Mouse (Mus musculus) liver, embryonic 11.5 days (tissue): Measurements from ENCODE around the gene Itm2b. TPM values are rescaled to one million over a fixed set of nuclear protein-coding genes. Genes with fewer than 3 reads are reported as not detected.
A peak's percentile ranks its signal among the peaks of the same experiment; 100 is the strongest.

ENCODE experiments used
- ATAC-seq: fragments of 200-750 bp; cut with Nextera tagmentation; replicated peaks from 2 replicates; pipeline ENCODE4 v1.8.0; 2017; ENCODE audit warnings: moderate number of reproducible peaks, mild to moderate bottlenecking, moderate TSS enrichment, moderate library complexity; ENCODE audit not compliant: low FRiP score
- DNase-seq: peaks from one replicate; pipeline ENCODE4 v3.0.0-alpha.2; 2017; ENCODE audit warnings: low spot score
- H3K27ac ChIP-seq: fragments of 300-500 bp; sonication (generic); 2 replicates; pipeline ENCODE4 v1.5.1; 2014; ENCODE audit warnings: mild to moderate bottlenecking, low read depth, low read length, control low read depth
- H3K27me3 ChIP-seq: fragments of 300-500 bp; sonication (generic); replicated peaks from 2 replicates; pipeline ENCODE4 v1.6.1; 2014; ENCODE audit warnings: low read length, mixed read lengths; ENCODE audit not compliant: control insufficient read depth, insufficient read depth
- H3K36me3 ChIP-seq: fragments of 300-500 bp; sonication (generic); 2 replicates; pipeline ENCODE4 v1.6.1; 2014; ENCODE audit warnings: mild to moderate bottlenecking, low read length, moderate library complexity, mixed read lengths; ENCODE audit not compliant: control insufficient read depth, insufficient read depth
- H3K4me1 ChIP-seq: fragments of 300-500 bp; sonication (generic); replicated peaks from 2 replicates; pipeline ENCODE4 v1.6.1; 2014; ENCODE audit warnings: low read length, mixed read lengths; ENCODE audit not compliant: control insufficient read depth, insufficient read depth
- H3K4me2 ChIP-seq: fragments of 300-500 bp; sonication (generic); 2 replicates; pipeline ENCODE4 v1.6.1; 2014; ENCODE audit warnings: mild to moderate bottlenecking, control low read depth, moderate library complexity
- H3K4me3 ChIP-seq: fragments of 300-500 bp; sonication (generic); 2 replicates; pipeline ENCODE4 v1.5.1; 2014; ENCODE audit warnings: low read depth, low read length, control low read depth
- H3K9ac ChIP-seq: fragments of 300-500 bp; sonication (generic); 2 replicates; pipeline ENCODE4 v1.6.1; 2014; ENCODE audit warnings: low read depth, low read length, control low read depth
- H3K9me3 ChIP-seq: fragments of 300-500 bp; sonication (generic); 2 replicates; pipeline ENCODE4 v1.6.1; 2016; ENCODE audit warnings: low read length, inconsistent platforms, mixed read lengths; ENCODE audit not compliant: control insufficient read depth
- WGBS: fragments of 180-500 bp; shearing (Covaris S2); extraction: QIAGEN DNeasy Blood & Tissue Kit; methylation state at CpG from one replicate; pipeline ENCODE4 v1.1.7; 2014; 5-methylcytosine and 5-hydroxymethylcytosine counted together
- polyA plus RNA-seq: library from polyadenylated mRNA; unstranded; fragments of >200 nt; fragmentation: Nextera tagmentation; extraction: Ambion mirVana; gene quantifications from 2 replicates; pipeline ENCODE4 v1.2.1, GENCODE M21; 2014

Itm2b gene
- polyA plus RNA-seq, 1 experiment from 2014 or later, result 516 TPM

- Histone ChIP-seq H3K27ac (0 out of 2 replicates have a peak overlapping the region, but pooled peaks have one; percentile 29), H3K9me3 (no peaks in the 10 kb centered on the region), H3K27me3 (no peaks in the 10 kb centered on the region), H3K4me2 (no peak overlapping the region), H3K4me1 (peaks cover 48% of the 10 kb centered on the region), H3K4me3 (no peak overlapping the region), H3K36me3 (no peaks in the 10 kb centered on the region), H3K9ac (no peak overlapping the region)
- ATAC-seq (no peak), DNase-seq (no peak)
- 61% methylated on average over 11 of the region's 11 CpGs for WGBS
Measured at GRCm38 (mm10) chr14:73402296-73403035, 17.4 kb upstream of the Itm2b start.

DNA sequence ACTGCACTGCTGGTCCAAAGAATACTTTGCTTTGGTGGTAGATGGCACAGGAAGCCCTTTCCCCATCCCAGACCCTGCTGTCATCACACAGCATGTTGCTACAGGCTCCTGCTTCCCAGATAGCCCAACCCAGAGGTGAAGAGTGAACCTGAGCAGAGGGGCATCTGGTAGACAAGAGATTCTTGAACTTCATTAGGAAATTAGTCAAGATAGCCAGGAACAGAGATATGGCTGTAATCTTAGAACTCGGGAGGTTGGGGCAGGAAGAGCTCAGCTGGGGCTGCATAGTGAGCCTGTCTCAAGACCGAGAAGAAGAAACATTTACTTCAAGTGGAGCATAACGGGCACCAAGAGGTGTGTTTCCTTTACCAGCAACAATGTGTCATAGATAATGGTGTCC is 16.3 kb upstream of the Itm2b start:
- H3K36me3 ChIP-seq, result no peaks in the 10 kb centered on the region
- no peak overlapping the region for H3K4me2 ChIP-seq
- H3K27ac ChIP-seq, result no peak overlapping the region
- H3K9me3 ChIP-seq, result no peaks in the 10 kb centered on the region
- no peak for ATAC-seq
- no peak for DNase-seq
- 22% methylated on average over 3 of the region's 3 CpGs for WGBS
- H3K4me3 ChIP-seq, result no peak overlapping the region
- H3K4me1 ChIP-seq, result peaks cover 53% of the 10 kb centered on the region
- H3K27me3 ChIP-seq, result no peaks in the 10 kb centered on the region
- H3K9ac ChIP-seq, result no peak overlapping the region

GRCm38 (mm10) chr14:73399866-73400618 is 15.0 kb upstream of the Itm2b start:
- ATAC-seq (peak; percentile 59; the same call in 1 of the 2 replicates), DNase-seq (no peak)
- Histone ChIP-seq H3K27ac (peak overlapping the region; percentile 71), H3K27me3 (no peaks in the 10 kb centered on the region), H3K4me3 (no peak overlapping the region), H3K9me3 (no peaks in the 10 kb centered on the region), H3K4me1 (peaks cover 53% of the 10 kb centered on the region), H3K36me3 (no peaks in the 10 kb centered on the region), H3K4me2 (peak overlapping the region; percentile 16), H3K9ac (no peak overlapping the region)
- WGBS, result 17% methylated on average over 15 of the region's 15 CpGs

GRCm38 (mm10) chr14:73398367-73398996 is 13.4 kb upstream of the Itm2b start:
- Histone ChIP-seq H3K36me3 (no peaks in the 10 kb centered on the region), H3K27me3 (no peaks in the 10 kb centered on the region), H3K9me3 (no peaks in the 10 kb centered on the region), H3K9ac (no peak overlapping the region), H3K4me3 (no peak overlapping the region), H3K4me1 (peaks cover 48% of the 10 kb centered on the region), H3K27ac (peak overlapping the region; percentile 67; the same call in 1 of the 2 replicates), H3K4me2 (peak overlapping the region; percentile 36)
- ATAC-seq (peak; percentile 56; the same call in 1 of the 2 replicates), DNase-seq (peak; percentile 39)
- WGBS, result 25% methylated on average over 8 of the region's 8 CpGs

GRCm38 (mm10) chr14:73395750-73396149 is 10.7 kb upstream of the Itm2b start:
- 77% methylated on average over 5 of the region's 5 CpGs for WGBS
- no peaks in the 10 kb centered on the region for H3K36me3 ChIP-seq
- H3K27ac ChIP-seq, result no peak overlapping the region
- H3K4me2 ChIP-seq, result no peak overlapping the region
- H3K9me3 ChIP-seq, result no peaks in the 10 kb centered on the region
- H3K4me3 ChIP-seq, result no peak overlapping the region
- H3K27me3 ChIP-seq, result no peaks in the 10 kb centered on the region
- DNase-seq (no peak), ATAC-seq (no peak)
- H3K4me1 ChIP-seq, result peaks cover 31% of the 10 kb centered on the region
- H3K9ac ChIP-seq, result no peak overlapping the region

DNA sequence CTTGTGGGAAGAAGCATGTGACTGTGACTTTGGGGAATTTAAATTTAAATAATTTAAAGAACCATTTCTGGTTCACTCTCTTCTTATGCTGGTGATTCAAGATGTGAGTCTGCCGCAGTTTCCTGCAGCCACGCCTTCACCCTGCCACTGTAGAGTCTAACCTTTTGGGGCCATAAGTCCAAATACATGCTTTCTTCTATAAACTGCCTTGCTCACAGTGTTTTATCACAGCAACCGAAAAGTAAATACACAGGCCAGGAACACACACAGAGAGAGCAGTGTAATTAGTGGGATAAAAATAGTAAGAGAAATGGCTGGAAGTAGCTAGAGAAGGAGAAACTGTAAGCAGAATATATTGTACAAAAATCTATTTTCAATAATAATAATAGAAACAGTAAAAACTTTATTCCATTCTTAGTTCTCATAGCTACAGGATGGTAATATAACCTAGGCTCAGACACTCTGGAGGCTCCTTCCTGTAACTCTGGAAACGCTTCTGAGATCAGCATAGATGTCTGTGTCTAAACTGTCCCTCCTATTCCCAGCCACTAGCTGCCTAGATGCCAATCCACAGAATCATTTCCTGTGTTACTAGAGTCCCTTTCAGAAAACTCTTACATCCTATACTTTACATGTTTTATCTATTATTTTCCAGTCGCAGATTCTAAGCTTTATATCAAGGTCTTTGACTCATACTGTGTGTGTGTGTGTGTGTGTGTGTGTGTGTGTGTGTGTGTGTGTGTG is 9.3 kb upstream of the Itm2b start:
- H3K9me3 ChIP-seq, result no peaks in the 10 kb centered on the region
- no peaks in the 10 kb centered on the region for H3K36me3 ChIP-seq
- H3K27ac ChIP-seq, result no peak overlapping the region
- H3K4me3 ChIP-seq, result no peak overlapping the region
- H3K27me3 ChIP-seq, result no peaks in the 10 kb centered on the region
- WGBS, result 66% methylated on average over 5 of the region's 5 CpGs
- no peak for DNase-seq
- peaks cover 22% of the 10 kb centered on the region for H3K4me1 ChIP-seq
- ATAC-seq, result no peak
- H3K9ac ChIP-seq, result no peak overlapping the region
- no peak overlapping the region for H3K4me2 ChIP-seq

- H3K27ac ChIP-seq, result no peak overlapping the region
- no peak overlapping the region for H3K9ac ChIP-seq
- H3K36me3 ChIP-seq, result no peaks in the 10 kb centered on the region
- no peaks in the 10 kb centered on the region for H3K9me3 ChIP-seq
- WGBS, result 76% methylated on average over 1 of the region's 1 CpGs
- no peak for DNase-seq
- H3K27me3 ChIP-seq, result no peaks in the 10 kb centered on the region
- no peak overlapping the region for H3K4me3 ChIP-seq
- H3K4me1 ChIP-seq, result no peaks in the 10 kb centered on the region; the same call in none of the 2 replicates
- no peak overlapping the region for H3K4me2 ChIP-seq
- no peak for ATAC-seq
Measured at GRCm38 (mm10) chr14:73391457-73391856, 6.4 kb upstream of the Itm2b start.

GRCm38 (mm10) chr14:73390196-73390595 is 5.1 kb upstream of the Itm2b start:
- Histone ChIP-seq H3K27ac (no peak overlapping the region), H3K9ac (no peak overlapping the region), H3K4me3 (no peak overlapping the region), H3K36me3 (no peaks in the 10 kb centered on the region), H3K27me3 (no peaks in the 10 kb centered on the region), H3K4me2 (no peak overlapping the region), H3K4me1 (peaks cover 6% of the 10 kb centered on the region), H3K9me3 (no peaks in the 10 kb centered on the region)
- WGBS, result 66% methylated on average over 2 of the region's 2 CpGs
- DNase-seq (no peak), ATAC-seq (no peak)
